ENCODE assay signal across 8 mouse cellular contexts in the genomic region with DNA sequence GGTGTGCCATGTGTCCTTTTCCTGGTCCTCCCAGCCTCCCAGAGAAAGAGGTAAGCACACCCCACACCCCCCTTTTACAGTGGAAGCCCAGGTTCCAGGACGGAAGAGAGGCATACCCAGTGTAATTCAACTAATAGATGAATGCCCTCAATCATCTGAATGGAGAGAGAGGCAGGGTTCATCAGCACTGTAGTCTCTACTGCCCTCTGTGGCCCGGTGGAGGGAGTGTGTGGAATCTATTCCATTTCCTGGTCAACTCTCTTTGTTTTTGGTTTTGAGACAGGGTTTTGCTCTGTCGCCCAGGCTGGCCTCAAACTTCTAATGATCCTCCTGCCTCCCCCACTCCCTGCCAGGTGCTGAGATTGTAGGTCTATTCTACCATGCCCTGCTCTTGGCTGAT.
DNase-seq lines count a peak whose midpoint lies in the region; ATAC-seq and TF ChIP-seq lines count a peak whose summit lies in the region.

No protein-coding gene starts in this region.

- peak; percentile 29 for TF ChIP-seq CTCF in C2C12 (IDR thresholded peaks at IDR 0.05; ENCODE audit: control insufficient read depth, insufficient read depth, insufficient read length)
- peak; percentile 76 for TF ChIP-seq CTCF in cortical plate, adult 2 months (IDR thresholded peaks at IDR 0.05; ENCODE audit: extremely low read depth, insufficient read depth, low read length)

- H3K27ac ChIP-seq in kidney, embryonic 14.5 days (ENCODE audit: low read depth, low read length), result no peak overlapping the region
- no peak overlapping the region for H3K27ac ChIP-seq in cortical plate, adult 2 months (ENCODE audit: insufficient read depth, low read length)
- no peak overlapping the region for H3K27ac ChIP-seq in forebrain, embryonic 10.5 days

- no peaks in the 10 kb centered on the region for H3K27me3 ChIP-seq in kidney, embryonic 14.5 days (ENCODE audit: control insufficient read depth, insufficient read depth, low read length)
- no peaks in the 10 kb centered on the region for H3K27me3 ChIP-seq in C2C12 (ENCODE audit: control insufficient read depth, insufficient read depth, insufficient read length)
- no peaks in the 10 kb centered on the region for H3K27me3 ChIP-seq in forebrain, embryonic 10.5 days (ENCODE audit: poor library complexity, severe bottlenecking)

- no peaks in the 10 kb centered on the region for H3K9me3 ChIP-seq in kidney, embryonic 14.5 days (ENCODE audit: control insufficient read depth, low read length)
- no peaks in the 10 kb centered on the region for H3K9me3 ChIP-seq in forebrain, embryonic 10.5 days

- H3K36me3 ChIP-seq in kidney, embryonic 14.5 days (ENCODE audit: control insufficient read depth, insufficient read depth, low read length), result no peaks in the 10 kb centered on the region
- H3K36me3 ChIP-seq in C2C12 (ENCODE audit: control insufficient read depth, insufficient read depth), result no peaks in the 10 kb centered on the region
- H3K36me3 ChIP-seq in forebrain, embryonic 10.5 days (replicated peaks), result no peaks in the 10 kb centered on the region

- H3K4me1 ChIP-seq in kidney, embryonic 14.5 days (ENCODE audit: control insufficient read depth, insufficient read depth, low read length), result no peaks in the 10 kb centered on the region
- H3K4me1 ChIP-seq in cortical plate, adult 2 months (ENCODE audit: control insufficient read depth, insufficient read depth, low read length), result no peaks in the 10 kb centered on the region
- peaks cover 3% of the 10 kb centered on the region for H3K4me1 ChIP-seq in forebrain, embryonic 10.5 days

- no peak overlapping the region for H3K4me3 ChIP-seq in kidney, embryonic 14.5 days (ENCODE audit: low read length)
- H3K4me3 ChIP-seq in C2C12 (ENCODE audit: insufficient read depth, poor library complexity, severe bottlenecking), result no peak overlapping the region
- H3K4me3 ChIP-seq in cortical plate, adult 2 months (ENCODE audit: insufficient read depth, low read length), result no peak overlapping the region
- H3K4me3 ChIP-seq in forebrain, embryonic 10.5 days, result no peak overlapping the region

- H3ac ChIP-seq in C2C12 (ENCODE audit: control insufficient read depth, insufficient read length, low read depth), result no peak overlapping the region

- no peaks in the 10 kb centered on the region for H3K79me2 ChIP-seq in C2C12 (ENCODE audit: control insufficient read depth, insufficient read depth)

- no peak for ATAC-seq in kidney, embryonic 14.5 days (ENCODE audit: low FRiP score, low TSS enrichment)

- DNase-seq in adrenal gland, adult 18-20 months (ENCODE audit: low spot score in 2 of 2), result peak; percentile 16 to 23
- DNase-seq in adrenal gland, postnatal 4 days (ENCODE audit: low spot score in 2 of 2), result no peak
- peak; percentile 13 for DNase-seq in kidney, adult 18-20 months
- no peak for DNase-seq in urinary bladder, adult 18-20 months (ENCODE audit: low spot score in 2 of 2)
- no peak for DNase-seq in forebrain, embryonic 10.5 days (ENCODE audit: extremely low spot score, low spot score)

- peaks cover 5% of the 10 kb centered on the region for H3K79me3 ChIP-seq in C2C12 (ENCODE audit: low read depth)

- H3K4me2 ChIP-seq in kidney, embryonic 14.5 days (replicated peaks; ENCODE audit: low read depth, low read length), result no peak overlapping the region

- no peak overlapping the region for H3K9ac ChIP-seq in kidney, embryonic 14.5 days (ENCODE audit: low read depth, low read length)

- no peak for TF ChIP-seq POLR2A in cortical plate, adult 2 months (IDR thresholded peaks at IDR 0.05; ENCODE audit: extremely low read depth, insufficient read depth, low read length)

- 60% methylated on average over 3 of the region's 3 CpGs for WGBS in kidney, embryonic 14.5 days
- 56% methylated on average over 3 of the region's 3 CpGs for WGBS in forebrain, embryonic 10.5 days

TF ChIP-seq in C2C12, 6 proteins besides CTCF, POLR2A, EP300 and RAD21:
- TF ChIP-seq MAX (IDR thresholded peaks at IDR 0.05), result no peak
- TF ChIP-seq FOSL1 (IDR thresholded peaks at IDR 0.05; ENCODE audit: insufficient read depth, low read length, poor library complexity, severe bottlenecking), result no peak
- no peak for TF ChIP-seq MYOD1 (IDR thresholded peaks at IDR 0.05; ENCODE audit: control insufficient read depth, insufficient read length, low read depth)
- no peak for TF ChIP-seq CEBPB (IDR thresholded peaks at IDR 0.05; ENCODE audit: low read depth)
- TF ChIP-seq MYOG (IDR thresholded peaks at IDR 0.05; ENCODE audit: control insufficient read depth, extremely low read depth, insufficient read length), result no peak
- no peak for TF ChIP-seq USF1 (IDR thresholded peaks at IDR 0.05; ENCODE audit: low read depth)
TF ChIP-seq in C2C12: peak in this region for 0.

Comparison
In these comparisons a context has a peak if more than half of its experiments do, and no peak if none do; other contexts are left out.
1. DNase-seq: peak in adrenal gland, adult 18-20 months (2 of 2) and kidney, adult 18-20 months (single experiment); none in adrenal gland, postnatal 4 days (0 of 2), urinary bladder, adult 18-20 months (0 of 2) and forebrain, embryonic 10.5 days (single experiment).